Mouse (Mus musculus) inflammation-experienced regulatory T-cells, adult 6 months (primary cell): ENCODE results near the gene Ece2. TPM values are rescaled to one million over a fixed set of nuclear protein-coding genes. Genes with fewer than 3 reads are reported as not detected.
"Not testable (repeated sequence)": the region's sequence is repeated elsewhere in the genome, so short reads cannot be mapped to it uniquely, and the experiment has no call there.

ENCODE experiments used
- ATAC-seq: one replicate; pipeline ENCODE4 v1.8.0; 2017
- polyA plus RNA-seq, 3 experiments: library from polyadenylated mRNA; unstranded; fragments of 100-300 nt; shearing (Covaris generic); gene quantifications; one replicate each; pipeline ENCODE4 v1.2.1; 2017

Ece2 gene
- polyA plus RNA-seq, 3 experiments from 2014 or later = not detected

- no peak for ATAC-seq
These were observed 6.4 kb upstream of the Ece2 start for GRCm38 (mm10) chr16:20623211-20623610.

GRCm38 (mm10) chr16:20628871-20629391 is 697 bp upstream of the Ece2 start:
- no peak for ATAC-seq

- no peak for ATAC-seq
These were observed 7.8 kb downstream of the Ece2 start for GRCm38 (mm10) chr16:20637410-20637809.

DNA sequence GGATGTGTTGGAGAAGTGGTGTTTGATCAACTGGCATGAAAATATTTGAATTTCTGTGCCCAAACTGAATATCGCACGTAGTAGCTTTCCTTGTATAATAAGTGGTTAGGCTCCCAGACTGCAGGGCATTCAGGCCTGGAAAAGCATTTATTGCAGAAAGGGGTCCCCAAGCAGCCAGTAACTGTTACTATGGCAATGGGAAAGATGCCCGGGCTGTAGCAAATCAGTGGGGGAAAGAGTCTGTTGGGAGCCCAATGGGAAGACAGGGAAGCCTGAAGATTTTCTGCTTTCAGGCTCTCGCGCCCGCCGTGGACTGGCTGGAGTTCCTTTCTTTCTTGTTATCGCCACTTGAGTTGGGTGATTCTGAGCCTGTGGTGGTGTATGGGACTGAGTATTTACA is 8.7 kb downstream of the Ece2 start:
- no peak for ATAC-seq

- peak; percentile 43 for ATAC-seq
These were observed 12.5 kb downstream of the Ece2 start for GRCm38 (mm10) chr16:20642161-20642560.

DNA sequence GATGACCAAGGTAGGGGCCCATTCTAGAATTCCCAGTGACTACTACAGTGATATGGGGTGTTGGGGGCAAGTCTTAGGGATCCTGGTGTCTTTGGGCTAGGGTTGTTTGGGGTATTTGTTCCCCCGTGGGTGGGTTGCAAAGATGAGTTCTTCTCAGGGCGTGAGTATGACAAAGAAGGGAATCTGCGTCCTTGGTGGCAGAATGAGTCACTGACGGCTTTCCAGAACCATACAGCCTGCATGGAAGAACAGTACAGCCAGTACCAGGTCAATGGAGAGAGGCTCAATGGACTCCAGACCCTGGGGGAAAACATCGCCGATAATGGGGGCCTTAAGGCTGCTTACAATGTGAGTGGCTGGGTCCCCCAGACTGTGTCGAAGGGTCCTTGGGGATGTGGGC is 14.3 kb downstream of the Ece2 start:
- no peak for ATAC-seq

- ATAC-seq = peak; percentile 97
These were observed 21.7 kb downstream of the Ece2 start, which contains the start of gene Psmd2 for GRCm38 (mm10) chr16:20651076-20651946. TSS of gene Psmd2 (plus strand) at chr16:20651652.

- no peak for ATAC-seq
These were observed 22.3 kb downstream of the Ece2 start for GRCm38 (mm10) chr16:20651947-20652310.

- no peak for ATAC-seq
These were observed 23.7 kb downstream of the Ece2 start for GRCm38 (mm10) chr16:20653315-20653714.

- ATAC-seq = no peak
These were observed 28.0 kb downstream of the Ece2 start for GRCm38 (mm10) chr16:20657661-20658060.

DNA sequence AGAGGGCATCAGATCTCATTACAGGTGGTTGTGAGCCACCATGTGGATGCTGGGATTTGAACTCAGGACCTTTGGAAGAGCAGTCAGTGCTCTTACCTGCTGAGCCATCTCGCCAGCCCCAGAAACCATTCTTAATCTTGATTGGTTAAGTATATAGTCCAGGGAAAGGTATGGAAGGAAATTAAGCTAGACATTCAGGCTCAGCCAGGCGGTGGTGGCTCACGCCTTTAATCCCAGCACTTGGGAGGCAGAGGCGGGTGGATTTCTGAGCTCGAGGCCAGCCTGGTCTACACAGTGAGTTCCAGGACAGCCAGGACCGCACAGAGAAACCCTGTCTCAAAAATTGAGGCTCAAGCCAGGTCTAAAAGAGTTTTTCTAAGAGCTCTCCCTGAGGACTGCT is 38.4 kb downstream of the Ece2 start, which contains the start of gene Eif4g1:
TSS of gene Eif4g1 (plus strand) at position 301 of the 400 bp plus-strand sequence.
- ATAC-seq = not testable (repeated sequence)

DNA sequence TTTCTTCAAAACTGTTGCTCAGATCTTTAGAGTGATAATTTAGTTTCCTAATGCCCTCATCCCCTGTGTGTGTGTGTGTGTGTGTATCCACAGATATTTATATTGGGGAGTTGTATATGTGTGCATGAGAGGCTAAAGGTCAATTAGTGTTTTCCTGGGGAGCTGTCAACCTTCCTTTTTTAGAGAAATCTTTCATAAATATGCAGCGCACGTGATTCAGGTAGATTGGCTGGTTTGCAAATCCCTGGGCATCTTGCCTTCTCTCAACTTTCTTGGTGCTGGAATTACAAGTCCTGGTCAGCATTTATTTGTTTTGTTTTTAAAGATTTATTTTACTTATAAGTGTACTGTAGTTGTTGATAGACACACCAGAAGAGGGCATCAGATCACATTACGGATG is 40.7 kb downstream of the Ece2 start:
- ATAC-seq = no peak

DNA sequence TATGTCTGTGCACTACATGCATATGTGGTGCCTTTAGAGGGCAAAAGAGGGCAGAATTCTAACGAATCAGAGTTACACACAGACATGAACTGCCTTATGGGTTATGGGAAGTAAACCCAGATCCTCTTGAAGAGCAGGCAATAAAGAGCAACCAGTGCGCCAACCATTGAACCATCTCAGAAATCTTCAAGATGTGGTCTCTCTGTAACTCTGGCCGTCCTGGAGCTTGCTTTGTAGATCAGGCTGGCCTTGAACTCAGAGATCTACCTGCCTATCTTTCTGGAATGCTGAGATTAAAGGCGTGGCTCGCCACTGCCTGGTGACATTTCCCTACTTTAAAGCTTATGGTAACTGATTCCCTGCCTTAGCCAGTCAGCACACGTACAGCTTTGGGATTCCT is 42.3 kb downstream of the Ece2 start:
- ATAC-seq = no peak

GRCm38 (mm10) chr16:20672500-20672902 is 42.9 kb downstream of the Ece2 start:
- ATAC-seq = peak; percentile 91

- ATAC-seq = peak; percentile 33
These were observed 43.5 kb downstream of the Ece2 start for GRCm38 (mm10) chr16:20672965-20673705.

GRCm38 (mm10) chr16:20673706-20674303 is 44.2 kb downstream of the Ece2 start:
- no peak for ATAC-seq

DNA sequence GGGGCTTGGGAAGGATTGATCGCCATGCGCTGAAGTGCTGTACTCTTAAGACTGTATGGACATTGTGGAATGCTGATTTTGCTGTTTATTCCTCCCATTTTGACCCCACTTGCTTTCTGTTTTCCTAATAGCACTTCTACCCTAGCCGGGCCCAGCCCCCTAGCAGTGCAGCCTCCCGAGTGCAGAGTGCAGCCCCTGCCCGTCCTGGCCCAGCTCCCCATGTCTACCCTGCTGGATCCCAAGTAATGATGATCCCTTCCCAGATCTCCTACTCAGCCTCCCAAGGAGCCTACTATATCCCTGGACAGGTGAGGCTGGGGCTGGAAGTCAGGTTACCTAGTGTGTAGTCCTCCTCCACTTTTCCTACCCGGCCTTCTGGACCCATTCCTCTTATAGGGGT is 45.6 kb downstream of the Ece2 start:
- ATAC-seq = no peak

- no peak for ATAC-seq
These were observed 47.1 kb downstream of the Ece2 start for GRCm38 (mm10) chr16:20676702-20677101.

DNA sequence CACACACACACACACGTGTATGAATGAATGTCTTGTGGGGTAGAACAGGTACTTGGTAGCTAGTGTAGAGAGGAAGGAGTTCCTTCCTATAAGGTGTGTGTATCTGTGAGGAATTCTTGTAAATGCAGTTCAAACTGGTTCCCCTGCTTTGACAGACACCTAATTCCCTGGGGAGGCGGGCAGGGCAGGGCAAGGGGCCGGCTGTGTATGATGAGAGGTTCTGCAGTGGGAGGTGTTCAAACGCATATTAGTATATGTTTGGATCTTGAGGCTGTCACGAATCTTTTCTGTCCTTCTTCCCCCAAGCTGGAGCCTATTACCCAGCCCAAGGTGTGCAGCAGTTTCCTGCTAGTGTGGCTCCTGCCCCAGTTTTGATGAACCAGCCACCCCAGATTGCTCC is 47.8 kb downstream of the Ece2 start:
- ATAC-seq = no peak

DNA sequence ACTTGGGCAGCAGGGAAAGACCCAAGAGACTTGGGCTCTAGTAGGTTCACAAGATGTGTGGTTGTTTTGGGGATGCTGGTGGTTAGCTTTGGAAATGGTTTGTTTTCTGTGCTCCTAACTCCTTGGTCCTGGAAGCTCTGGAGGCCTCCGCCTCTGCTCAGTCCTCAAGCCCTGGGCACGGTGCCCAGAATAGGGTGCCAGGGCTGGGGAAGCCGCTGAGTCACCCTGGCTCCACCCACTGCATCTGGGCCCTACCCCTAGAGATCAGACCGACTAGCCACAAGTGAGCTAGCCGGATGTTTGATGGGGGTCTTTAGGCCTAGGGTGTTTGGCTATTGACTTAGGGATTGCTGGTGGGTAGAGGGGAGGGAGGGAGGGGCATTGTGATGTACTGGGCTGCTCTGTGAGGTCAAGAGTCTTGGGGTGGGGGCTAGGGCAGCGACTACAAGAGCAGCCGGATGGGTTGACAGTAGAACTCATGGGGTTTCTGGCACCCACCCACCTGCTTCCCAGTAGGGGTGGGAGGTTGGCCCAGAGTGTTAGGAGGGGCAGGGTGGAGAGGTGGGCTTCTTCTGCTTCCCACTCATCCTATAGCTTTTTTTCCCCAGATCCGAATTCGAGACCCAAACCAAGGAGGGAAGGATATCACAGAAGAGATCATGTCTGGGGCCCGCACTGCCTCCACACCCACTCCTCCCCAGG is 48.5 kb downstream of the Ece2 start:
- no peak for ATAC-seq

- no peak for ATAC-seq
These were observed 61.1 kb downstream of the Ece2 start for GRCm38 (mm10) chr16:20690774-20691173.

GRCm38 (mm10) chr16:20691617-20692016 is 62.0 kb downstream of the Ece2 start:
- no peak for ATAC-seq
